Mouse (Mus musculus): ENCODE measurements at regions not wholly inside any gene's neighbourhood (a gene's known extent, or its start where the extent isn't known, plus 50 kb on each side); places are given as distances from the start of the nearest gene placed in this dataset.

DNA sequence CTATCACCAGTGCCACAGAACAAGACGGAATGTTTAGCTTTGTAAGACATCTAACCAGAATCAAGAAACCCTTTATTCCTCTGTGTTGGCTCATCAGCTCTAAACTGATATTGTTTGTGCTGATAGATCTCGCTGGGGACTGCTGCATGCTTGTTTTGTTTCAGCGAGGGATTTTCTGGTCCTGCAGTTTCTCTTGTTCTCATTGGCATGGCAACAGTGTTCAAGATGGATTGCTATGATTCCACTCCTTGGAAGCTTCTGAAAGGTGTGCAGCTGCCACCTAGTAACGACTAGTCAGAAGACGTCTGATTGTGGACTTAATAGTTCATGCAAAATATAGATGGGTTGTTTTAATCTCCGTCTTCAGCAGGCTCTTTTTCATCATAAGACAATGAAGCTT, 591.2 kb downstream of the Sorcs1 start:
- DNase-seq (ENCODE audit: low spot score in 2 of 2): peak in 1 of 2 experiments; percentile 7

DNA sequence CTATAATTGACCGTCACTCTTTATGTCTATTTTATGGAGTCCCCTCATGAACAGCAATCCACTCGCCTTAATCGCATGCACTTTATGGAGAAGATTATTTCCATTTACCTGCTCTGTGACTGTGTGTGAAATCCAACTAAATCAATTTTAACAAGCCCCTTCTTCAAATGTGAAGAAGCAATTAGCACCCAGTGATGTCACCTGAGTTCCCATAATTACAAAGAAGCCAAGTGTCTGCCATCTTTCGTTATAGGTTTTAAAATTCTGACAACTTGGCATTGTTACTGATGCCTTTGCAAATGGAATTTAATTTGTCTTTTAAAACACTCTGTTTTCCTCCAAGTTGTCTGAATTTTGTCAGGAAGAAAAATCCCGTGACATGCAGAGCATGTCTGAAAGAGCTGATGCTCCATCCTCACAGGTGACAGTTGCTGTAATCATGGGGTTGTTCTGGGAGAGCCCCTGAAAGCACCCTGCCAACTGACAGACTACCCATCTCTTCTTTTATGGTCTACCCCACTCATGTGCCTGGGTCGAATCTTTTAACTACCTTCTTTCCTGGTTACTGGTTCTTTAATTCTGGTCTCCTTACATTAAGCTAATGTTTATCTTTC, 600.9 kb downstream of the Sorcs1 start:
- no peak for DNase-seq (ENCODE audit: low spot score in 2 of 2)

DNA sequence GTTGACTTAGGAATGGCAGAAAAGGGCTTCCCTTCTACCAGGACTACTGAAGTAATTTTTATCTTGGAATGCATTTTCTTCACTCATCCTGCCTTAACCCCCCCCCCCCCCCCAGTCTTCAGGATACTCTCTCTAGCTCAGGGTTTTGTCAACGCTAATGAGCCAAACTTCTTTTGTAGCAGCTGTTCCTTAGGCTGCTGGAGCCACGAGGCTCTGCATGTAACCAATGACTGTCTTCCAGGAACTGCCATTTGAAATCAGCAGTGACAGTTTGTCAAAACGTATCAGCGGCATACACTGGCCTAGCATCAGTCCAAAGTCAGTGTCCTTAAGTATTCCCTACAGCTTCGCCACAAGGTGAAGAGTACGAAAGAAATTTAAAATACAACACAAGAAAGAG, 618.0 kb downstream of the Sorcs1 start:
- no peak for DNase-seq (ENCODE audit: low spot score in 2 of 2)

DNA sequence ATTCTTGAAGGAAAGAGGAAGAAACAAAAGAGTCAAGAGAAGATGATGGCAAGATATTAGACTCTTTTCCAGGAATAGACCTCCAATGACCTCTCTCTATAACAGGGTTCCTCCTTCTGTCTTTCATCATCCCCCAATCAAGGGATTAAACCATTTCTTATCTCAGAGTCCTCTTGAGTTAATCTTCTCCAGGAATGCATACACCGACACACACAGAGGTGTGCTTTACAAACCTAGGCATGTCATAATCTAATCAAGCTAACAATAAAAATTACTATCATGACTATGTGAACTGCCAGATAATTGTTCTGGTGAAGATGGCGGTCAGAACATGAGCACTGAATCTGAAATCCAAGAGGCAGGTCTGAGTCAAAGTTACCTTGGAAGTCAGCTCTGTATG, 625.5 kb downstream of the Sorcs1 start:
- no peak for DNase-seq (ENCODE audit: low spot score in 2 of 2)

DNA sequence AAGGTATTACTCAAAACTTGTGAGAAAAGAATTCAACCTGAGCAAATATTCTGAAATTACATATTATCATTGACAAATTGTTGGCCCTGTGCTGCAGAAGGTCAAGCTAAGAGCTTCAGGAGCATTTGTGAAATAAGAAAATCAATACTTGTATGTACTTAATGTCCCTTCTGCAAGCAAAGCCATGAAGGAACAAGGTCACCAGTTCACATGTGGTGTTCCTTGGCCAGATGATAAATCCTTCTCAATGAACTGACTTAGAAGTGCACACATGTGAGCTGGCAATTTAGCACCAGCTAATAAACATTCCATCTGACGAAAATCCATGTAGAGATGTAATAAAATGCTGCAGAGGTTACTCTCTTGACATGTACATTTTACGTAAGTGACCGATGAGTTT, 632.7 kb downstream of the Sorcs1 start:
- no peak for DNase-seq (ENCODE audit: low spot score in 2 of 2)

DNA sequence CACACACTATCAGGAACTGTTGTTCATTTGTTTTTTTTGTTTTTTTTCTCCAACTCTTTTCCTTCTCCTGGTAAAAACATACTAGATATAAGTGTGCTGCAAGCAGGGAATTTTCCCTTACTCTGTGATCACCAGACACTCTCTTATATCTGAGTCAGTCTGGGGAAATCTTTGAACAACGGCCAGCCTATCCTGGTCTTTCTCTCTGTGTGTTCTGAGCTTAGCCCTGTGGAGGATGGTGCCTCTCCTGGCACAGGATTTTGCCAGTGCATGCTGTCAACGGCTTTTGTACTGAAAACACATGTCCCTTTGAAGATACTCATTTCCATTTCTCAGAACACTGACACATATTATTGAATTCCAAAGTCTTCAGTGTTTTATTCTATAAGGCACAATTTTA, 664.8 kb downstream of the Sorcs1 start:
- peak; percentile 26 to 46 for DNase-seq (ENCODE audit: low spot score in 2 of 2)

DNA sequence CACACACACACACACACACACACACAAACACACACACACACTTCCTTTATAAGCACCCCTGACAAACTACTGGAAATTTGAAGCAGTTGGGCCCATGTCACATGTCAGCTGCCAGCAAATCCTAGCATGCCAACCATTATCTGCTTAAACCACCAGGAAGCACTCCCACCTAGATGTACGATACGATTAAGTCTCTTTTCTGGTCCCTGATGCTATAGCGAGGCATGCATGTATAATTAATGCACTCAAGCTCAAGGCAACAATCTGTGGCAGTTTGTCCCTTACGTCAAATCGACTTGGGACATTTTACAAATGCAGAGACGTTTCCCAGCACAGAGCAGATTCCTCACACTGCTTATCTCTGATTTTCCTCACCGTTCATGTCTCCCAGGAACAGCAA, 673.2 kb downstream of the Sorcs1 start:
- peak in 1 of 2 experiments; percentile 5 for DNase-seq (ENCODE audit: low spot score in 2 of 2)

DNA sequence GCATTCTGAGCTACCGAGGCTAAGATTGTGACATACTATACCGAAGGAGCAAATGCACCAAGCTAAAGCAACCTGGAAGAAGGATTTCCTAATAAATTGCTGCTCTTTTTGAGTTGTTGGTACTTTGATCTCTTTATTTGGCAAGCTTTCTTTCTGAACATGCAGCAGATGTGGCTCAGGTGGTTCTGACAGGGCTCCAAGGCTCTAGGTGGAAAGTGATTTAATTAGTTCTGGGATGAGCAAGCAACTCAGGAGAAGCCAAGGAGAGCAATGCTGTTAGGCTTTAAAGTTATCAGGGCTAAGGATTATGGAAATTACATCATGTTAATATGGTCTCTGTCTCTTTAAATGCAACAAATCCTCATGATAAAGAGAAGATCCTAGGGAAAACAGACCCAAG, 692.6 kb downstream of the Sorcs1 start:
- no peak for DNase-seq (ENCODE audit: low spot score in 2 of 2)

DNA sequence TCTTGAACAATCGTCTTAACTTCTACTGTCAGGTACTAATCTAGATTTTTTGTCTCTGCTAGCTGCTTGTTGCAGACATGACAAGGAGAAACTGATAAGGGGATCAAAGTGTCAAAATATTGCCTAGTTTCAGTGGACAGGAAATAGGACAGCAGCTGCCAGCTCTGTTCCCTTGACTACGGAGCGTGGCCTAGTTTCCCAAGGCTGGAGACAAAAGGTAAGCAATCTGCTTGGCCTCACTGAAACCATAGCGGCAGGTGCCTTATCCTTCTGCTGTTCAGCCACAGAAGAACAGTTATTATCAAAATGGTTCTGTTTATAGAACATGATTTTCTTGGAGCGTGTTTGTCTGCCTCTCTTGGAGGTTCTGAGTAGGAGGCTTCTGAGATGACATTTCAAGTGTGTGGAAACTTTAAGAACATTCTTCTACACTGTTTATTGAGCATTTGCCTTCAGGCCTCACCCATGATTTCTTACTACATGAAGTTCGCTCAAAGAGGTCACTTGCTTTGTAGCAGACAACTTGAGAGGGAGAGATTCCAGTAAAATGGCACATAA, 712.1 kb downstream of the Sorcs1 start:
- DNase-seq (ENCODE audit: low spot score in 2 of 2): no peak

DNA sequence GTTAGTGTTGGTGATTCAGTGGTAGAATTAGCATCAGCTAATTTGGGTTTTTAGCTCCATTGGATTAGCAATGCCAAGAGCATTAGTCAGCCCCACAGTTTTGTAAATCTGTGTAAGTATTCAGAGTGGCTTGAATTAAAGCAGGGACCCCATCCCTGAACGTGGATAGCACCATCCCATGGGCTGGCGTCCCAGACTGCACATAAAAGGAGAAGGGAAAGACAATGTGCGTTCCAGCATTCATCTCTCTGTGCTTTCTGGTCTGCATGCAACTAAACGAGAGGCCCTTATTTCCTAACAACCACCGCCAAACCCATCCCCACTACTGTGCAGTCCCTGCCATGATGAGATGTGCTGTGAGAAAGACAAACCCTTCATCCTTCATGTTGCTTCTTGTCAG, 713.8 kb downstream of the Sorcs1 start:
- no peak for DNase-seq (ENCODE audit: low spot score in 2 of 2)

DNA sequence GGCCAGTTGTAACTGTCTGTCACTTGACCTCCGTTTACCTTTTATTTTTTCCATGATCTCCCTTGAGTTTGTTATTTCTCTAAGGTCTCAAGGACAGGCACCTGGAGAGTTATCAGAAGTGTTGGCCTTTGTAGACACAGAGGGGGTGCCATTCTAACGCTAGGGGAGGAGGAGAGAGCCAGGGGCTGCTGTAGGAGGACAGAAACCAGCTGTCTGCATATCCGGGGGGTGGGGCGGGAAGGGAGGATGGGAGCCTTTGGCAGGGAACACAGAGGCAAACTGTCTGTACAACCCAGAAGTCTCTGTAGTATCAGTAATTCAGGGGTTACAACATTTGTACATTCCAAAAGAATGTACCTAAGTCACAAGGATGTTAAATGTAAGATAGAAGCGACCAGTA, 719.9 kb downstream of the Sorcs1 start:
- DNase-seq (ENCODE audit: low spot score in 2 of 2): no peak

DNA sequence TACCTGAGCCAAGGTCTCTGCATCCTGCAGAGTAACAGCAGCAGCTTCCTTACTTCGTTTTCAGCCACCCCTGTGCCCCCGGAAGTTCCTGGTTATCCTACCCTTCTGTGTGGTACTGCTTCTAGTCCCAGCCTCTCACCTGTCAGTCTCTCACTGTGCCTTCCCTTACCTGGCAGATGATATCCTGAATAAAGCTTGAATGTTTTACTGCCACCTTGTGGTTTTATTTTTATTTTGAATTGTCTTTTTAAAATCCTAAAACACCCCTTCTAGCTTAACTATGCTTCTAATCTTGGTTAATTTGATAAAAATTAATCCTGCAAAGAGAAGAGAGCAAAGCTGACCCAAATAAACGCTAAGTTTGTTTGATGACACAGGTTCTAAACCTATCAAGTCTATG, 747.2 kb downstream of the Sorcs1 start:
- no peak for DNase-seq (ENCODE audit: low spot score in 2 of 2)

DNA sequence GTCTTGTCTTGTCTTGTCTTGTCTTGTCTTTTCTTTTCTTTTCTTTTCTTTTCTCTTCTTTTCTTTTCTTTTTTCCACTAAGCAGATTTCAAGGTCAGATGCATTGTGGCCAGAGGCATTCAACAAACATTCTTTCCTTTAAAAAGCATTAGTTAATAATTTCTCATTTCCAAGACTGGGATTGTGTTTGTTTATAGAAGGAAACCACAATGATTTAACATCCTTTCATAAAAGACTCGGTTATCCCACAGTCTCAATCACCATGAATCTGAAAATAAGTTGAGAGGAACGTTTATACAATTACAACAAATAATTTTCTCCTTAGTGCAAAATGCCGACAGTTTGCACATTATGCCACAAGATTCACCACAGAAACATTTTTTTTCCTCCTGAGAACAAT, 766.7 kb downstream of the Sorcs1 start:
- no peak for DNase-seq (ENCODE audit: low spot score in 2 of 2)

DNA sequence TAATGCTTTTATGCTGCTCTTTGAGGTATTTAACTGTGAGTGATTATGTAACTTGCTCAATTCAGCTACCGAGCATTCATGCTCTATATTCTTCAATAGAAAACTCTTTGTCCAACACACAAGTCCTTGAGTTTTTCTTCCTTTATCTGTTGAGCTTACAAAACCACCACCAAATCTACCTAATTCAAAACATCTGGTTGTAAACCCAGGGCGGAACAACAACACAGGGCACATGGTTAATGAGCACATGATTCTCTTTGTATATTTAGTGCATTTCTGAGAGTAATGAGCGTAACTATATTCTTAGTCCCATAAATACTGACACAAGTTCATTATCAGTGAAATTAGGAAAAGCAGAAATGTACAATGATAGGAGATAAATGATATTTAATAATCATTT, 798.2 kb downstream of the Sorcs1 start:
- no peak for DNase-seq (ENCODE audit: low spot score in 2 of 2)

DNA sequence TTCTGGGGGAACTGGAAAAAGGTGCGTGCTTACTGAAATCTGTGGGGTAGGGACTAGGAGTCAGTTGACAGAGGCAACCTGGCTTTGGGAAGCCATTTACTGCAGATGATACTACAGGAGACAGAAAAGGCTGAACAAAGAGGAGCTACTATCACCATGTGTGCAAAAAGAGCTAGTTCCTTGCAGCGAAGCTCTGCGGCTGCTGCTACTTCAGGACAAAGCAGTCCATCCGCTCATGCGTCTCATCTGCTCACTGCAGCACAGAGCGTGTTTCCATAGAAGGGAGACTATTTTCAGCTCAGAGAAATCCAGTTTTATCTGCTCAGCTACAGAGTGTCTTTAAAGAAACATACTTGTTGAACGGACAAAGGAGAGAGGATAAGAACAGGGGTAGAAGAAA, 817.7 kb downstream of the Sorcs1 start:
- peak in 1 of 2 experiments; percentile 5 for DNase-seq (ENCODE audit: low spot score in 2 of 2)

DNA sequence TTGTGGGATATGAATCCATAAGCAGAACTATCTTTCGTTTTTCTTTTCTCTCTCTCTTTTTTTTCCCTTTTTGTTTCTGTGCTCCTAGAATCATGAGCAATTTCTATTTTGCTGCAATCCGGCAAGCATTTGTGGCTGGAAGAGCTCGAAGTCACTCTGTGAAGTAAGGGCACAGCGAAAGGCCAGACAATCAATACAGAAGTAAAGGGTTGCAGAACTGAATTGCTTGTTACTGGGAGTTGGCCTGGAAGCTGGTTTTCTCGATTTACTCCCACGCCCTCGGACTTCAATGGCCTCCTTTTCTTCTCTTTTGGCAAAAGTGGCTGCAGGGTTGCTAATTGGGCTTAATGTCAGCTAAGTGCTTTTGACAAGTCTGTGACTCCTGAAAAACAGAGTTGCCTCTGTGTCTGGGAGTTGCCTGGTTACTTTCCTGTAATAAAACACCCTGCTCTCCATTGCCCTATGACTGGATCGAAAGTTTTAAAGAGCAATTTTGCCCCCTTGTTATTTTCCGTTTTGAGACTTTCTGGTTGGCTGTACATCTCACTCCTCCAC, 822.9 kb downstream of the Sorcs1 start:
- DNase-seq (ENCODE audit: low spot score in 2 of 2): peak; percentile 3 to 5

DNA sequence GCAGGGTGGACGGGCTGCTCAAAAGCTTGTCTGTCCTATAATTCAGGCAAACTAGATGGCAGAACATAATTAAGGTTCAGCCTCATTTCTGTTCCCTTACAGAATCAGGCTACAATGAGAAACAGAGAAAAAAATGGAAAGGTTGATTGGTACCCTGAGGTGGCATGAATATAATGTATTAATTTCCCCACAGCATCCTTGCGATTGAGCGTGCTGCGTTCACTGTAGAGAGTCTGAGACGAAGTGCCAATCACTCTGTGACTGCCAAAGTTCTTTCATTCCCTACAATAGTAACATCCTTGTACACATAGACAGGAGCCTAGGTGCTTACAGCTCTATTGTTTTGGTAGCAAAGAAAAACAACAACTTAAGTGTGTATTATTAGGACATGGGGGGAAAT, 836.5 kb downstream of the Sorcs1 start:
- no peak for DNase-seq (ENCODE audit: low spot score in 2 of 2)

DNA sequence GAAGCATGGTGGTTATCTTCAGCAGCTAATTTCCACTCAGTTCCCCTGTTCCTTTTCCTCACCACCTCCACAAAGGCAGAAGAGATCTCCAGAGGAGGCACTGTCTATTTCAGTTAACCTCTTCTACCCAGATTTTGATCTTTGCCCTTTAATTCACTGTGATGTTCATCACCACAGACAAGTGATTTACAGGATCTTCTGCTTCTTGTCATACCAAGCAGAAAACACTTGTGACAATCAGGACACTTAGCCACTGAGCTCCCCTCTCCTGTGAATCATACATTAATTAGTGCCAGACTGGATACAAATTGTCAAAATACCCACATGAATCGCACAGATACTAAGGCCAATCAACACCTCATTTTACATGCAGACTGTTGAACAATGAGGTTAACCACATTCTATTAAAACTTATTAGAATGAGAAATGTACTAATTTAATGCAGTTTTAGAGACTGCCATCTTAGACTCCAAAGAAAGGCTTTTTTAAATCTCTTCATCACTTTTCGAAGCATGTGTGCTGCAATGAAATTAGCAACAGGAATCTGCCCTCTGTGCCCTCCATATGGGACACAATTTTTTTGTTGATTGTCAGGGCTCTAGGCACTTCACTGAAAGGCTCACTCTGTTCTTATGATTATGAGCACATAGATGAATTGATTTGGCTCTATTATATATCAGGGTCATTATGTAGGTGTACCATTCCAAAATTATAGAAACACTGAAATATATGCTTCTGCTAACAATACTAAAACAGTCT, 839.1 kb downstream of the Sorcs1 start:
- DNase-seq (ENCODE audit: low spot score in 2 of 2): no peak

DNA sequence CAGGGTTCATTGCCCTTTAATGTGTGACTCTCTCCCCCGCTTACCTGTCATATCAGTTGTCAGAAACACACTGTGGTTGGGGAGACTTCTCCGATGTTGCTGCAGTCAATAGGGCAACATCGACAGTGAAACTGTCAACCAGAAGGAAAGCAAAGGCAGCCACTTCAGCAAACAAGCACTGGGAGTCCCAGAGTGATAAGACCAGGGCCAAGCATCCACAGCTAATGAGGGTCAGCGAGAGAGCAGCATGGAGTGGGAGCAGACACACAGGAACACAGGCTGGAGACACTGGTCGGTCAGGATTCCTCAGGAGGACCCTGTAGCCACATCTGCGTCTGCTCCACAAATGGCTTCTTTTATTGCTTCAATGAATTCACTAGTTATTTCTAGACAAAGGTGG, 847.5 kb downstream of the Sorcs1 start:
- no peak for DNase-seq (ENCODE audit: low spot score in 2 of 2)

DNA sequence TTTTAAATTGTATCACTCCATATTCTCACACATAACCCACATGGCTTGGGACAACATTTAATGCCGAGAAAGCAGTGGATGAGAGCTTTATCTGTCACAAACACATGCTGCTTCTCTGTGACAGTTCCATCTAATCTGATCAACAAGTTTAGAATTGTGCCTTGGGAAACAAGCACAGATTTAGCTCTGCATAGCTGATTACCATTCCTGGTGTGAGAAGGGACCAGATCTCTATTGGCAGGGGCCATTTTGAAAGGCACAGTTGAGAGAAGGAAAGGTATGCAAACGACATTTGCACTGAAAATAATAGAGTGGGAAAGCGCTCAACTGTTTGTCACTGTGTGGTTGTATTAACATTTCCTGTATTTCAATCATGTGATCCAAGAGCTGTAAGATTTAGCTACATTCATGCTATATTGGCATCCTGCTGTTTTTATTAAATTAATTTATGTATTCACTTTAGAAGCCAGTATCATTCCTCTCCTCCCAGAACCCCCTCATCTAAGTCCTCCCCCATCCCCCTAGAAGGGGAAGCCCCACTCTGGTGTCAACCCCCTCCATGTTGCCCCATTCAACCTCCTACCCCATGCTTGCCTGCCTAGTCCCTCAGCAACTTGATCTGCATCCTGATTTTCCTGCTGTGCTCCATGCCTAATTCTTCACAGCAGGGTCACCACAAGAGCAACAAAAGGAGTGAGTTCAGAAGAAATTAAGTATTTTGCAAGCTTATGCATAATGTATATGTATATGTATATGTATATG, 872.6 kb downstream of the Sorcs1 start:
- DNase-seq (ENCODE audit: low spot score in 2 of 2): no peak

Measured in layer of hippocampus, adult 8-10 months (tissue).